Mouse (Mus musculus) ES-Bruce4 (cell line): ENCODE data around the gene Mgp.

Experiments used
- CTCF ChIP-seq: IDR thresholded peaks from one replicate; pipeline ENCODE4 v1.8.1; 2011; ENCODE audit warnings: low read depth, low read length
- EP300 ChIP-seq: IDR thresholded peaks from 2 replicates; pipeline ENCODE4 v1.6.1; 2011; ENCODE audit warnings: low read depth, low read length; ENCODE audit not compliant: insufficient read depth
- POLR2A ChIP-seq: IDR thresholded peaks from one replicate; pipeline ENCODE4 v1.8.1; 2011; ENCODE audit warnings: low read length; ENCODE audit not compliant: insufficient read depth

GRCm38 (mm10) chr6:136852762-136853161 is 22.9 kb downstream of the Mgp start:
- TF ChIP-seq POLR2A (no peak), CTCF (no peak), EP300 (no peak)
